Mouse (Mus musculus): ENCODE results near the gene Lrrc45. TPM values are rescaled to one million over a fixed set of nuclear protein-coding genes. Genes with fewer than 3 reads are reported as not detected.
A peak's percentile ranks its signal among the peaks of the same experiment; 100 is the strongest.

Gene Lrrc45
- polyA plus RNA-seq, 1 experiment = 13.5 TPM

- H3K27me3 ChIP-seq (ENCODE audit: control insufficient read depth, insufficient read depth, insufficient read length) = no peaks in the 10 kb centered on the region
- H3K79me2 ChIP-seq (ENCODE audit: control insufficient read depth, insufficient read depth) = no peaks in the 10 kb centered on the region
- H3K4me3 ChIP-seq (ENCODE audit: insufficient read depth, poor library complexity, severe bottlenecking) = no peak overlapping the region
- no peaks in the 10 kb centered on the region for H3K79me3 ChIP-seq (ENCODE audit: low read depth)
- TF ChIP-seq MYOG (IDR thresholded peaks at IDR 0.05; ENCODE audit: control insufficient read depth, extremely low read depth, insufficient read length) (no peak), USF1 (IDR thresholded peaks at IDR 0.05; ENCODE audit: low read depth) (no peak), CEBPB (IDR thresholded peaks at IDR 0.05; ENCODE audit: low read depth) (no peak), MYOD1 (IDR thresholded peaks at IDR 0.05; ENCODE audit: control insufficient read depth, insufficient read length, low read depth) (no peak), MAX (IDR thresholded peaks at IDR 0.05) (no peak), CTCF (IDR thresholded peaks at IDR 0.05; ENCODE audit: control insufficient read depth, insufficient read depth, insufficient read length) (no peak), FOSL1 (IDR thresholded peaks at IDR 0.05; ENCODE audit: insufficient read depth, low read length, poor library complexity, severe bottlenecking) (no peak)
- peaks cover 29% of the 10 kb centered on the region for H3K36me3 ChIP-seq (ENCODE audit: control insufficient read depth, insufficient read depth)
- H3ac ChIP-seq (ENCODE audit: control insufficient read depth, insufficient read length, low read depth) = no peak overlapping the region
Measured at GRCm38 (mm10) chr11:120711980-120712604, 1.6 kb upstream of the Lrrc45 start.

GRCm38 (mm10) chr11:120712771-120713568 is 755 bp upstream of the Lrrc45 start:
- H3K4me3 ChIP-seq (ENCODE audit: insufficient read depth, poor library complexity, severe bottlenecking) = peak overlapping the region; percentile 53
- no peaks in the 10 kb centered on the region for H3K27me3 ChIP-seq (ENCODE audit: control insufficient read depth, insufficient read depth, insufficient read length)
- TF ChIP-seq CTCF (IDR thresholded peaks at IDR 0.05; ENCODE audit: control insufficient read depth, insufficient read depth, insufficient read length) (peak; percentile 89), USF1 (IDR thresholded peaks at IDR 0.05; ENCODE audit: low read depth) (no peak)
- peaks cover 37% of the 10 kb centered on the region for H3K36me3 ChIP-seq (ENCODE audit: control insufficient read depth, insufficient read depth)
- peak overlapping the region; percentile 80 for H3ac ChIP-seq (ENCODE audit: control insufficient read depth, insufficient read length, low read depth)
- H3K79me2 ChIP-seq (ENCODE audit: control insufficient read depth, insufficient read depth) = no peaks in the 10 kb centered on the region
- no peaks in the 10 kb centered on the region for H3K79me3 ChIP-seq (ENCODE audit: low read depth)

- Histone ChIP-seq H3K4me3 (ENCODE audit: insufficient read depth, poor library complexity, severe bottlenecking) (peak overlapping the region; percentile 53), H3K79me2 (ENCODE audit: control insufficient read depth, insufficient read depth) (no peaks in the 10 kb centered on the region), H3ac (ENCODE audit: control insufficient read depth, insufficient read length, low read depth) (peak overlapping the region; percentile 94), H3K79me3 (ENCODE audit: low read depth) (no peaks in the 10 kb centered on the region), H3K36me3 (ENCODE audit: control insufficient read depth, insufficient read depth) (peaks cover 37% of the 10 kb centered on the region), H3K27me3 (ENCODE audit: control insufficient read depth, insufficient read depth, insufficient read length) (no peaks in the 10 kb centered on the region)
- TF ChIP-seq CEBPB (IDR thresholded peaks at IDR 0.05; ENCODE audit: low read depth) (no peak), CTCF (IDR thresholded peaks at IDR 0.05; ENCODE audit: control insufficient read depth, insufficient read depth, insufficient read length) (no peak), MAX (IDR thresholded peaks at IDR 0.05) (no peak), MYOG (IDR thresholded peaks at IDR 0.05; ENCODE audit: control insufficient read depth, extremely low read depth, insufficient read length) (no peak), MYOD1 (IDR thresholded peaks at IDR 0.05; ENCODE audit: control insufficient read depth, insufficient read length, low read depth) (no peak), USF1 (IDR thresholded peaks at IDR 0.05; ENCODE audit: low read depth) (no peak), FOSL1 (IDR thresholded peaks at IDR 0.05; ENCODE audit: insufficient read depth, low read length, poor library complexity, severe bottlenecking) (no peak)
Measured at GRCm38 (mm10) chr11:120714546-120714945, 821 bp downstream of the Lrrc45 start.

GRCm38 (mm10) chr11:120715131-120715530 is 1.4 kb downstream of the Lrrc45 start:
- peaks cover 31% of the 10 kb centered on the region for H3K36me3 ChIP-seq (ENCODE audit: control insufficient read depth, insufficient read depth)
- no peaks in the 10 kb centered on the region for H3K79me2 ChIP-seq (ENCODE audit: control insufficient read depth, insufficient read depth)
- no peaks in the 10 kb centered on the region for H3K27me3 ChIP-seq (ENCODE audit: control insufficient read depth, insufficient read depth, insufficient read length)
- H3K79me3 ChIP-seq (ENCODE audit: low read depth) = no peaks in the 10 kb centered on the region
- H3ac ChIP-seq (ENCODE audit: control insufficient read depth, insufficient read length, low read depth) = no peak overlapping the region
- H3K4me3 ChIP-seq (ENCODE audit: insufficient read depth, poor library complexity, severe bottlenecking) = no peak overlapping the region
- TF ChIP-seq FOSL1 (IDR thresholded peaks at IDR 0.05; ENCODE audit: insufficient read depth, low read length, poor library complexity, severe bottlenecking) = no peak
- no peak for TF ChIP-seq MYOG (IDR thresholded peaks at IDR 0.05; ENCODE audit: control insufficient read depth, extremely low read depth, insufficient read length)
- no peak for TF ChIP-seq USF1 (IDR thresholded peaks at IDR 0.05; ENCODE audit: low read depth)
- no peak for TF ChIP-seq MYOD1 (IDR thresholded peaks at IDR 0.05; ENCODE audit: control insufficient read depth, insufficient read length, low read depth)
- TF ChIP-seq CTCF (IDR thresholded peaks at IDR 0.05; ENCODE audit: control insufficient read depth, insufficient read depth, insufficient read length) = no peak
- no peak for TF ChIP-seq MAX (IDR thresholded peaks at IDR 0.05)
- TF ChIP-seq CEBPB (IDR thresholded peaks at IDR 0.05; ENCODE audit: low read depth) = no peak

GRCm38 (mm10) chr11:120719242-120719641 is 5.5 kb downstream of the Lrrc45 start:
- H3K36me3 ChIP-seq (ENCODE audit: control insufficient read depth, insufficient read depth) = peaks cover 23% of the 10 kb centered on the region
- H3K4me3 ChIP-seq (ENCODE audit: insufficient read depth, poor library complexity, severe bottlenecking) = no peak overlapping the region
- no peak for TF ChIP-seq FOSL1 (IDR thresholded peaks at IDR 0.05; ENCODE audit: insufficient read depth, low read length, poor library complexity, severe bottlenecking)
- no peak for TF ChIP-seq MAX (IDR thresholded peaks at IDR 0.05)
- no peak for TF ChIP-seq MYOD1 (IDR thresholded peaks at IDR 0.05; ENCODE audit: control insufficient read depth, insufficient read length, low read depth)
- no peak for TF ChIP-seq CEBPB (IDR thresholded peaks at IDR 0.05; ENCODE audit: low read depth)
- TF ChIP-seq CTCF (IDR thresholded peaks at IDR 0.05; ENCODE audit: control insufficient read depth, insufficient read depth, insufficient read length) = no peak
- TF ChIP-seq MYOG (IDR thresholded peaks at IDR 0.05; ENCODE audit: control insufficient read depth, extremely low read depth, insufficient read length) = no peak
- TF ChIP-seq USF1 (IDR thresholded peaks at IDR 0.05; ENCODE audit: low read depth) = no peak
- H3K79me3 ChIP-seq (ENCODE audit: low read depth) = no peaks in the 10 kb centered on the region
- no peaks in the 10 kb centered on the region for H3K27me3 ChIP-seq (ENCODE audit: control insufficient read depth, insufficient read depth, insufficient read length)
- H3ac ChIP-seq (ENCODE audit: control insufficient read depth, insufficient read length, low read depth) = no peak overlapping the region
- no peaks in the 10 kb centered on the region for H3K79me2 ChIP-seq (ENCODE audit: control insufficient read depth, insufficient read depth)

Data from C2C12 (cell line).